Mouse (Mus musculus): Measurements from ENCODE around the gene Ghdc. TPM values are rescaled to one million over a fixed set of nuclear protein-coding genes. Genes with fewer than 3 reads are reported as not detected.

The Ghdc gene
- polyA plus RNA-seq, 1 experiment from 2014 or later, result 4.9 TPM

- Histone ChIP-seq H3K4me1 (ENCODE audit: insufficient read depth, low read depth, low read length) (no peaks in the 10 kb centered on the region), H3K4me2 (replicated peaks; ENCODE audit: low read depth, low read length) (no peak overlapping the region), H3K9me3 (ENCODE audit: low read length) (no peaks in the 10 kb centered on the region), H3K4me3 (ENCODE audit: low read depth, low read length) (no peak overlapping the region), H3K27ac (ENCODE audit: low read length) (no peak overlapping the region), H3K27me3 (replicated peaks; ENCODE audit: insufficient read depth, low read length) (0 out of 2 replicates have a peak, but pooled peaks cover 3% of the 10 kb centered on the region), H3K9ac (replicated peaks; ENCODE audit: low read depth) (no peak overlapping the region), H3K36me3 (ENCODE audit: insufficient read depth, low read length) (no peaks in the 10 kb centered on the region)
- 69% methylated on average over 10 of the region's 10 CpGs for WGBS
- ATAC-seq (no peak), DNase-seq (ENCODE audit: low spot score) (no peak)
- no peak for TF ChIP-seq EP300 (IDR thresholded peaks at IDR 0.05)
- TF ChIP-seq CTCF (IDR thresholded peaks at IDR 0.05), result no peak
These were observed 24.2 kb downstream of the Ghdc start for GRCm38 (mm10) chr11:100746546-100746945.

- no peaks in the 10 kb centered on the region for H3K9me3 ChIP-seq (ENCODE audit: low read length)
- H3K27ac ChIP-seq (ENCODE audit: low read length), result no peak overlapping the region
- no peak overlapping the region for H3K4me2 ChIP-seq (replicated peaks; ENCODE audit: low read depth, low read length)
- whole genome bisulfite sequencing, result 10% methylated on average over 6 of the region's 6 CpGs
- H3K9ac ChIP-seq (replicated peaks; ENCODE audit: low read depth), result no peak overlapping the region
- no peak overlapping the region for H3K4me3 ChIP-seq (ENCODE audit: low read depth, low read length)
- DNase-seq (ENCODE audit: low spot score) (peak; percentile 66), ATAC-seq (peak; percentile 55)
- no peaks in the 10 kb centered on the region for H3K4me1 ChIP-seq (ENCODE audit: insufficient read depth, low read depth, low read length)
- H3K27me3 ChIP-seq (replicated peaks; ENCODE audit: insufficient read depth, low read length), result 0 out of 2 replicates have a peak, but pooled peaks cover 3% of the 10 kb centered on the region
- H3K36me3 ChIP-seq (ENCODE audit: insufficient read depth, low read length), result no peaks in the 10 kb centered on the region
- peak; percentile 78 for TF ChIP-seq CTCF (IDR thresholded peaks at IDR 0.05)
- no peak for TF ChIP-seq EP300 (IDR thresholded peaks at IDR 0.05)
These were observed 25.7 kb downstream of the Ghdc start for GRCm38 (mm10) chr11:100745085-100745484.

- Histone ChIP-seq H3K9ac (replicated peaks; ENCODE audit: low read depth) (no peak overlapping the region), H3K27me3 (replicated peaks; ENCODE audit: insufficient read depth, low read length) (no peaks in the 10 kb centered on the region), H3K4me3 (ENCODE audit: low read depth, low read length) (no peak overlapping the region), H3K4me1 (ENCODE audit: insufficient read depth, low read depth, low read length) (peaks cover 8% of the 10 kb centered on the region), H3K9me3 (ENCODE audit: low read length) (no peaks in the 10 kb centered on the region), H3K36me3 (ENCODE audit: insufficient read depth, low read length) (no peaks in the 10 kb centered on the region), H3K4me2 (replicated peaks; ENCODE audit: low read depth, low read length) (no peak overlapping the region), H3K27ac (ENCODE audit: low read length) (no peak overlapping the region)
- TF ChIP-seq CTCF (IDR thresholded peaks at IDR 0.05), result no peak
- TF ChIP-seq EP300 (IDR thresholded peaks at IDR 0.05), result no peak
- DNase-seq (ENCODE audit: low spot score) (no peak), ATAC-seq (no peak)
- 56% methylated on average over 6 of the region's 6 CpGs for WGBS
These were observed 29.4 kb downstream of the Ghdc start for GRCm38 (mm10) chr11:100741348-100741747.

GRCm38 (mm10) chr11:100738749-100739148 lies 32.0 kb downstream of the Ghdc start:
- Histone ChIP-seq H3K27ac (ENCODE audit: low read length) (peak overlapping the region; percentile 47; the same call in 1 of the 2 replicates), H3K4me2 (replicated peaks; ENCODE audit: low read depth, low read length) (peak overlapping the region; percentile 73)

GRCm38 (mm10) chr11:100738066-100738604 lies 32.6 kb downstream of the Ghdc start, which contains the start of gene Rab5c:
Gene Rab5c, minus strand, starts transcription at chr11:100738215.
- peak within 1 kb of the TSS; percentile 85 for H3K27ac ChIP-seq (ENCODE audit: low read length)
- peak; percentile 100 for DNase-seq (ENCODE audit: low spot score)
- under 1% methylated on average over 39 of the region's 39 CpGs for WGBS
- ATAC-seq, result peak; percentile 99
- peak within 1 kb of the TSS; percentile 99 for H3K9ac ChIP-seq (replicated peaks; ENCODE audit: low read depth)
- no peaks in the 10 kb centered on the region for H3K9me3 ChIP-seq (ENCODE audit: low read length)
- TF ChIP-seq CTCF (IDR thresholded peaks at IDR 0.05) (no peak), EP300 (IDR thresholded peaks at IDR 0.05) (no peak)
- H3K27me3 ChIP-seq (replicated peaks; ENCODE audit: insufficient read depth, low read length), result no peaks in the 10 kb centered on the region
- H3K4me1 ChIP-seq (ENCODE audit: insufficient read depth, low read depth, low read length), result peaks cover 16% of the 10 kb centered on the region
- H3K4me2 ChIP-seq (replicated peaks; ENCODE audit: low read depth, low read length), result peak within 1 kb of the TSS; percentile 73
- H3K36me3 ChIP-seq (ENCODE audit: insufficient read depth, low read length), result no peaks in the 10 kb centered on the region
- peak within 1 kb of the TSS; percentile 97 for H3K4me3 ChIP-seq (ENCODE audit: low read depth, low read length)

More at GRCm38 (mm10) chr11:100738749-100739148, 32.0 kb downstream of the Ghdc start:
- Histone ChIP-seq H3K9me3 (ENCODE audit: low read length) (no peaks in the 10 kb centered on the region), H3K36me3 (ENCODE audit: insufficient read depth, low read length) (no peaks in the 10 kb centered on the region), H3K9ac (replicated peaks; ENCODE audit: low read depth) (no peak overlapping the region), H3K27me3 (replicated peaks; ENCODE audit: insufficient read depth, low read length) (no peaks in the 10 kb centered on the region), H3K4me1 (ENCODE audit: insufficient read depth, low read depth, low read length) (peaks cover 16% of the 10 kb centered on the region), H3K4me3 (ENCODE audit: low read depth, low read length) (peak overlapping the region; percentile 97)
- TF ChIP-seq CTCF (IDR thresholded peaks at IDR 0.05) (no peak), EP300 (IDR thresholded peaks at IDR 0.05) (no peak)
- DNase-seq (ENCODE audit: low spot score) (no peak), ATAC-seq (no peak)
- WGBS, result 14% methylated on average over 5 of the region's 5 CpGs

- H3K27ac ChIP-seq (ENCODE audit: low read length), result peak overlapping the region; percentile 85
- H3K4me2 ChIP-seq (replicated peaks; ENCODE audit: low read depth, low read length), result peak overlapping the region; percentile 73
- under 1% methylated on average over 13 of the region's 13 CpGs for WGBS
- DNase-seq (ENCODE audit: low spot score) (peak; percentile 28), ATAC-seq (no peak)
- H3K4me1 ChIP-seq (ENCODE audit: insufficient read depth, low read depth, low read length), result peaks cover 16% of the 10 kb centered on the region
- H3K9me3 ChIP-seq (ENCODE audit: low read length), result no peaks in the 10 kb centered on the region
- TF ChIP-seq EP300 (IDR thresholded peaks at IDR 0.05) (no peak), CTCF (IDR thresholded peaks at IDR 0.05) (no peak)
- H3K4me3 ChIP-seq (ENCODE audit: low read depth, low read length), result peak overlapping the region; percentile 97
- H3K36me3 ChIP-seq (ENCODE audit: insufficient read depth, low read length), result no peaks in the 10 kb centered on the region
- no peaks in the 10 kb centered on the region for H3K27me3 ChIP-seq (replicated peaks; ENCODE audit: insufficient read depth, low read length)
- peak overlapping the region; percentile 99 for H3K9ac ChIP-seq (replicated peaks; ENCODE audit: low read depth)
These were observed 33.5 kb downstream of the Ghdc start for GRCm38 (mm10) chr11:100737105-100737733.

Data from lung, postnatal 0 days (tissue).